Mouse (Mus musculus) ovary, postnatal 14 days (tissue): ENCODE results near the gene Slc12a5.

Source experiments
- DNase-seq: peaks from one replicate; pipeline ENCODE4 v3.0.0; 2022; ENCODE audit warnings: low spot score

Gene Slc12a5

DNA sequence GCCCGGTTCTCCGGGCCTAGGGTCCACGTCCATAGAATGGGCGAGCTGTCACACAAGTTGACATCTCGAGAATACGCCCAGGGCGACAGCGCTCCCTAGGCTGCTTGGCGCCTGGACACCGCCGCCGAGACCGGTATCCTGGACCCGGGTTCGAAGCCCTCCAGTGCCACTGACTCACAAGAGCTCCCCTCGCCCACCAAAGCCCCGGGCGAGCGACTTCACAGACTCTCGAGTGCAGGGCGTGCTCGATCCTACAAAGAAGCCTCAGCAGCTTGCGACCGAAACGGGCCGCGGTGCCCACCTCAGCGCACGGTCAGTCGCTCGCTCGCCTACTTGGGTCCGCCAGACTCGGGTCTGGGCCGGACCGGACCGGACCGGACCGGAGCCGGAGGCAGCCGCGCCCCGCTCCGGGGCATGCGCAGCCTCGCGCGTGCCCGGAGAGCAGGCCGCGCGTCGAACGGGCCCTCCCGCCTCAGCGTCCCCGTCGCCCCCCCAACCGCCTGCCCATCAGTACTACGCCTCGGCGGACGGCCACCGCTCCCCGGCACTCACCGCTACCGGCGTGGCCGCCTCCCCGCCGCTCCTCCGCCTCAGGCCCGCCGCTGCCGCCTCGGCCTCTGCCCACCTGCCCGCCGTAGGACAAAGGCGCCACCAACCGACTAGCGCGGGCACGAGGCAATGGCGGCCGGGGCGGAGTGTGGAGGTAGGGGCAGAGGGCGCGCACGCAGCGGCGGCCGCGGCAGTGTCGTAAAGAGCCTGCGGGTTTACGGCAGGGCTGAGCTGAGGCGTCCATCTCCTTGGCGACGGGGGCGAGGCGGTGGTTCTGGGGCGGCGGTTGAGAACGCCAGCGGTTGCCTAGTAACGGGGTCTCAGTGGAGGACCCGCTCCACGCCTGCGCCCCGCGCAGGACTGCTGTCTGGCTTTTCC, 73.8 kb downstream of the Slc12a5 start, which contains the start of gene Ncoa5:
Ncoa5 (minus strand) TSS at position 737 of the 927 bp plus-strand sequence.
- DNase-seq = peak; percentile 95

GRCm38 (mm10) chr2:165035058-165035431, 74.4 kb downstream of the Slc12a5 start:
- no peak for DNase-seq

- DNase-seq = no peak
Measured at GRCm38 (mm10) chr2:165037415-165037814, 76.8 kb downstream of the Slc12a5 start.

GRCm38 (mm10) chr2:165042126-165042525, 81.5 kb downstream of the Slc12a5 start:
- no peak for DNase-seq

GRCm38 (mm10) chr2:165043090-165043636, 82.6 kb downstream of the Slc12a5 start:
- DNase-seq = no peak

DNA sequence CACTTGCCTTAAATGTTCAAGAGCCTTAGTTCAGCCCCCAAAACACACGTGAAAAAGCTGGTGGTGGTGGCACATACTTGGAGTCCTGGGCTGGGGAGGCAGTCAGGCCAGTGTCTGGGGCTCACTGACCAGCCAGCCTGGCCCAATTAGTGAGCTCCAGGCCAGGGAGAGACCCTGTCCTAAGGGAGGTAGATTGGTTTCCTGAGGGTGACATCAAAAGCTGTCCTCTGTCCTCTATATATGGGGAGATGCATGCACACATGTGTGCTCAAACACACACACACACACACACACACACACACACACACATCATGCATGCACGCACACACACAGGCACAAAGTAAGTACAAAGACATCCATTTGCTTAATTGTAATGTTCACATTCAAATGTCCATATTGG, 83.1 kb downstream of the Slc12a5 start:
- DNase-seq = no peak

GRCm38 (mm10) chr2:165049044-165049443, 88.4 kb downstream of the Slc12a5 start:
- DNase-seq = no peak
